Mouse (Mus musculus) heart, embryonic 15.5 days (tissue): ENCODE data around the gene Tspan14. TPM values are rescaled to one million over a fixed set of nuclear protein-coding genes. Genes with fewer than 3 reads are reported as not detected.

Experiments used
- ATAC-seq: fragments of 200-750 bp; cut with Nextera tagmentation; replicated peaks from 2 replicates; pipeline ENCODE4 v1.8.0; 2017; ENCODE audit warnings: low read depth, moderate TSS enrichment; ENCODE audit not compliant: insufficient number of reproducible peaks, insufficient read depth, low FRiP score
- H3K27ac ChIP-seq: fragments of 300-500 bp; sonication (generic); 2 replicates; pipeline ENCODE4 v1.5.1; 2015; ENCODE audit warnings: mild to moderate bottlenecking, inconsistent platforms
- H3K27me3 ChIP-seq: fragments of 300-500 bp; sonication (generic); 2 replicates; pipeline ENCODE4 v1.6.1; 2015; ENCODE audit warnings: inconsistent platforms
- H3K36me3 ChIP-seq: fragments of 300-500 bp; sonication (generic); 2 replicates; pipeline ENCODE4 v1.6.1; 2015; ENCODE audit warnings: mild to moderate bottlenecking, inconsistent platforms
- H3K4me1 ChIP-seq: fragments of 300-500 bp; sonication (generic); replicated peaks from 2 replicates; pipeline ENCODE4 v1.6.1; 2015; ENCODE audit warnings: inconsistent platforms
- H3K4me2 ChIP-seq: fragments of 300-500 bp; sonication (generic); 2 replicates; pipeline ENCODE4 v1.6.1; 2015; ENCODE audit warnings: inconsistent platforms, mild to moderate bottlenecking, moderate library complexity
- H3K4me3 ChIP-seq: fragments of 300-500 bp; sonication (generic); 2 replicates; pipeline ENCODE4 v1.5.1; 2015; ENCODE audit warnings: mild to moderate bottlenecking, inconsistent platforms
- H3K9ac ChIP-seq: fragments of 300-500 bp; sonication (generic); 2 replicates; pipeline ENCODE4 v1.6.1; 2015; ENCODE audit warnings: mild to moderate bottlenecking, inconsistent platforms
- H3K9me3 ChIP-seq: fragments of 300-500 bp; sonication (generic); replicated peaks from 2 replicates; pipeline ENCODE4 v1.6.1; 2016; ENCODE audit warnings: inconsistent platforms
- WGBS: fragments of 180-500 bp; shearing (Covaris S2); methylation state at CpG from one replicate; pipeline ENCODE4 v1.1.7; 2015; ENCODE audit warnings: mixed read lengths; 5-methylcytosine and 5-hydroxymethylcytosine counted together
- polyA plus RNA-seq: library from polyadenylated mRNA; unstranded; fragments of >200 nt; fragmentation: Nextera tagmentation; extraction: Ambion mirVana; gene quantifications from 2 replicates; pipeline ENCODE4 v1.2.1, GENCODE M21; 2015

The Tspan14 gene
- polyA plus RNA-seq, 1 experiment from 2014 or later = 32.7 TPM

- H3K4me2 ChIP-seq = no peak overlapping the region; the same call in 1 of the 2 replicates
- ATAC-seq = no peak
- 89% methylated on average over 9 of the region's 9 CpGs for WGBS
- H3K9ac ChIP-seq = no peak overlapping the region
- no peak overlapping the region for H3K4me3 ChIP-seq
- 0 out of 2 replicates have a peak overlapping the region, but pooled peaks have one; percentile 17 for H3K27ac ChIP-seq
- peaks cover 57% of the 10 kb centered on the region for H3K4me1 ChIP-seq
- H3K27me3 ChIP-seq = no peaks in the 10 kb centered on the region
- no peaks in the 10 kb centered on the region for H3K36me3 ChIP-seq
- H3K9me3 ChIP-seq = no peaks in the 10 kb centered on the region
Observed at GRCm38 (mm10) chr14:40932225-40932624, 34.4 kb downstream of the Tspan14 start.

GRCm38 (mm10) chr14:40931115-40931829 lies 35.3 kb downstream of the Tspan14 start:
- Histone ChIP-seq H3K4me2 (no peak overlapping the region), H3K9me3 (no peaks in the 10 kb centered on the region), H3K4me1 (peaks cover 58% of the 10 kb centered on the region), H3K27ac (peak overlapping the region; percentile 17), H3K4me3 (no peak overlapping the region), H3K27me3 (no peaks in the 10 kb centered on the region), H3K36me3 (no peaks in the 10 kb centered on the region), H3K9ac (no peak overlapping the region)
- 59% methylated on average over 3 of the region's 3 CpGs for WGBS
- no peak for ATAC-seq

- Histone ChIP-seq H3K4me1 (peaks cover 44% of the 10 kb centered on the region), H3K4me3 (no peak overlapping the region), H3K36me3 (no peaks in the 10 kb centered on the region), H3K9ac (no peak overlapping the region), H3K27me3 (no peaks in the 10 kb centered on the region), H3K9me3 (no peaks in the 10 kb centered on the region), H3K27ac (no peak overlapping the region), H3K4me2 (no peak overlapping the region)
- WGBS = 78% methylated on average over 2 of the region's 2 CpGs
- no peak for ATAC-seq
Observed at GRCm38 (mm10) chr14:40929943-40930342, 36.7 kb downstream of the Tspan14 start.

- H3K4me3 ChIP-seq = no peak overlapping the region
- no peak for ATAC-seq
- no peaks in the 10 kb centered on the region for H3K27me3 ChIP-seq
- 78% methylated on average over 5 of the region's 5 CpGs for WGBS
- H3K9ac ChIP-seq = no peak overlapping the region
- no peak overlapping the region for H3K4me2 ChIP-seq
- no peaks in the 10 kb centered on the region for H3K9me3 ChIP-seq
- no peaks in the 10 kb centered on the region for H3K36me3 ChIP-seq
- peaks cover 46% of the 10 kb centered on the region for H3K4me1 ChIP-seq
- no peak overlapping the region for H3K27ac ChIP-seq
Observed at GRCm38 (mm10) chr14:40928897-40929296, 37.7 kb downstream of the Tspan14 start.

- Histone ChIP-seq H3K9me3 (no peaks in the 10 kb centered on the region), H3K4me2 (no peak overlapping the region), H3K9ac (no peak overlapping the region), H3K36me3 (no peaks in the 10 kb centered on the region), H3K4me1 (peaks cover 37% of the 10 kb centered on the region), H3K27me3 (no peaks in the 10 kb centered on the region), H3K4me3 (no peak overlapping the region), H3K27ac (no peak overlapping the region)
- WGBS = 62% methylated on average over 2 of the region's 2 CpGs
- ATAC-seq = no peak; the same call in 1 of the 2 replicates
Observed at GRCm38 (mm10) chr14:40927041-40927440, 39.6 kb downstream of the Tspan14 start.

- no peak overlapping the region for H3K9ac ChIP-seq
- H3K27me3 ChIP-seq = no peaks in the 10 kb centered on the region
- 48% methylated on average over 10 of the region's 10 CpGs for WGBS
- H3K4me2 ChIP-seq = peak overlapping the region; percentile 16; the same call in 1 of the 2 replicates
- no peak overlapping the region for H3K4me3 ChIP-seq
- no peaks in the 10 kb centered on the region for H3K36me3 ChIP-seq
- ATAC-seq = peak; percentile 47
- H3K27ac ChIP-seq = peak overlapping the region; percentile 43
- no peaks in the 10 kb centered on the region for H3K9me3 ChIP-seq
- peaks cover 24% of the 10 kb centered on the region for H3K4me1 ChIP-seq
Observed at GRCm38 (mm10) chr14:40924378-40925113, 42.1 kb downstream of the Tspan14 start.

- Histone ChIP-seq H3K4me2 (no peak overlapping the region), H3K4me1 (peaks cover 13% of the 10 kb centered on the region), H3K9ac (no peak overlapping the region), H3K27ac (no peak overlapping the region), H3K9me3 (no peaks in the 10 kb centered on the region), H3K4me3 (no peak overlapping the region), H3K27me3 (no peaks in the 10 kb centered on the region), H3K36me3 (no peaks in the 10 kb centered on the region)
- 83% methylated on average over 1 of the region's 1 CpGs for WGBS
- ATAC-seq = no peak
Observed at GRCm38 (mm10) chr14:40921241-40921640, 45.4 kb downstream of the Tspan14 start.

GRCm38 (mm10) chr14:40919521-40919920 lies 47.1 kb downstream of the Tspan14 start:
- H3K4me1 ChIP-seq = peaks cover 20% of the 10 kb centered on the region
- no peak for ATAC-seq
- no peaks in the 10 kb centered on the region for H3K27me3 ChIP-seq
- no peak overlapping the region for H3K9ac ChIP-seq
- H3K4me3 ChIP-seq = no peak overlapping the region
- H3K36me3 ChIP-seq = no peaks in the 10 kb centered on the region
- no peaks in the 10 kb centered on the region for H3K9me3 ChIP-seq
- no peak overlapping the region for H3K4me2 ChIP-seq
- no peak overlapping the region for H3K27ac ChIP-seq
- WGBS = 81% methylated on average over 7 of the region's 7 CpGs

- Histone ChIP-seq H3K9ac (no peak overlapping the region), H3K4me2 (no peak overlapping the region), H3K27ac (no peak overlapping the region), H3K4me3 (no peak overlapping the region), H3K27me3 (no peaks in the 10 kb centered on the region), H3K36me3 (peaks cover 2% of the 10 kb centered on the region), H3K9me3 (no peaks in the 10 kb centered on the region), H3K4me1 (peaks cover 24% of the 10 kb centered on the region)
- ATAC-seq = no peak
- 65% methylated on average over 6 of the region's 7 CpGs for WGBS
Observed at GRCm38 (mm10) chr14:40918477-40918876, 48.1 kb downstream of the Tspan14 start.

- ATAC-seq = no peak
- Histone ChIP-seq H3K27ac (no peak overlapping the region), H3K4me3 (no peak overlapping the region), H3K36me3 (peaks cover 11% of the 10 kb centered on the region), H3K4me2 (no peak overlapping the region), H3K27me3 (no peaks in the 10 kb centered on the region), H3K4me1 (peaks cover 24% of the 10 kb centered on the region), H3K9me3 (no peaks in the 10 kb centered on the region), H3K9ac (no peak overlapping the region)
- 0% methylated on average over 1 of the region's 1 CpGs for WGBS
Observed at GRCm38 (mm10) chr14:40917632-40918031, 49.0 kb downstream of the Tspan14 start.

- Histone ChIP-seq H3K27me3 (no peaks in the 10 kb centered on the region), H3K27ac (no peak overlapping the region), H3K4me2 (no peak overlapping the region), H3K4me1 (peaks cover 24% of the 10 kb centered on the region), H3K36me3 (peaks cover 11% of the 10 kb centered on the region), H3K9ac (no peak overlapping the region), H3K4me3 (no peak overlapping the region), H3K9me3 (no peaks in the 10 kb centered on the region)
- no peak for ATAC-seq
- 89% methylated on average over 15 of the region's 15 CpGs for WGBS
Observed at GRCm38 (mm10) chr14:40916667-40917066, 49.9 kb downstream of the Tspan14 start.
